Mouse (Mus musculus): ENCODE measurements around the gene Sox15.

DNA sequence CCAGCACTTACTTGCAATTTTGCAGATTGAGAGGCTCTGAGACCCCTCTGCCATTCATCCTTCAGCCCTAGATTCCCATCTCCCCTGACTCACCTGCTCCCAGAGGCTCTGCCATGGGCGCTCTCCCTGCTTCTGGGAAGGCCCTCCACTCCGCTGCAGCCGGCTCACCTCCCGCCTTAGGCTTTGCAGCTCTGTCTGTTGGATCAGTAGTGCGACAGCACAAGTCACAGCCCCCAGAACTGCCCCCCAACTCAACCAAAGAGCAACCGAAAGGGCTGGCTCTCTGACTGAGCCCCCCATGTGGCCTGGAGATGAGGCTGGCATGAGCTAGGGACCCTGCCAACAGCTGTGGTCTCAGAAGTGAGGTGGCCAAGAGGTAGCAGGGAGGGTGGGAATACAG is 29.8 kb downstream of the Sox15 start:
- TF ChIP-seq EP300 (IDR thresholded peaks at IDR 0.05; ENCODE audit: low read depth) (no peak), CTCF (IDR thresholded peaks at IDR 0.05; ENCODE audit: low read depth) (no peak)
